Mouse (Mus musculus) ES-Bruce4 (cell line): ENCODE data around the gene Ube2j2.

Experiments used
- CTCF ChIP-seq: IDR thresholded peaks from one replicate; pipeline ENCODE4 v1.8.1; 2011; ENCODE audit warnings: low read depth, low read length
- EP300 ChIP-seq: IDR thresholded peaks from 2 replicates; pipeline ENCODE4 v1.6.1; 2011; ENCODE audit warnings: low read depth, low read length; ENCODE audit not compliant: insufficient read depth
- POLR2A ChIP-seq: IDR thresholded peaks from one replicate; pipeline ENCODE4 v1.8.1; 2011; ENCODE audit warnings: low read length; ENCODE audit not compliant: insufficient read depth

DNA sequence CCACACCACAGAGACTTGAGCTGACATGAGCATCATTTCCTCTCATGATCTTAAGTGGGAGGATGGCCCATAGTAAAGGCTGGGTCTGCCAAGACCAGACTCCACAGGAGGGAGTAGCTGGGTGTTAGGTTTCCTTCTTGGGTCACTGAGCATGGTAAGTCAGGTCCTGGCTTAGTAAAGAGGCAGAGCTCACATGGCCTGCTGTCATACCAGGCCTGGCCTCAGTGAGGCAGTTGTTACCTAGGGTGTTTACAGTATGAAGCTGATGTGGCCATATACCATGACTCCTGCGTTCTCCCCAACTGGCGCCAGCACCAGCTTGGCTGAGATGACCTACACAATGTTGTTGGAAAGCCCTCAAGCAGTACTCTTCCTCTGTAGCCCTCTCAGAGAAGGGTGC, 29.6 kb downstream of the Ube2j2 start:
- TF ChIP-seq CTCF (no peak), POLR2A (no peak), EP300 (no peak)
